Mouse (Mus musculus) heart, embryonic 11.5 days (tissue): ENCODE measurements around the gene Rhobtb1. TPM values are rescaled to one million over a fixed set of nuclear protein-coding genes. Genes with fewer than 3 reads are reported as not detected.

Experiments used
- ATAC-seq: fragments of 200-750 bp; cut with Nextera tagmentation; replicated peaks from 2 replicates; pipeline ENCODE4 v1.8.0; 2017; ENCODE audit warnings: moderate library complexity; ENCODE audit not compliant: insufficient number of reproducible peaks, low FRiP score, low TSS enrichment
- H3K27ac ChIP-seq: fragments of 300-500 bp; sonication (generic); 2 replicates; pipeline ENCODE4 v1.5.1; 2014; ENCODE audit warnings: mild to moderate bottlenecking, low read depth, low read length
- H3K27me3 ChIP-seq: fragments of 300-500 bp; sonication (generic); 2 replicates; pipeline ENCODE4 v1.6.1; 2014; ENCODE audit warnings: mild to moderate bottlenecking, low read length, mixed read lengths; ENCODE audit not compliant: control insufficient read depth, insufficient read depth
- H3K36me3 ChIP-seq: fragments of 300-500 bp; sonication (generic); 2 replicates; pipeline ENCODE4 v1.6.1; 2014; ENCODE audit warnings: mild to moderate bottlenecking, low read length, moderate library complexity, mixed read lengths; ENCODE audit not compliant: control insufficient read depth, insufficient read depth
- H3K4me1 ChIP-seq: fragments of 300-500 bp; sonication (generic); 2 replicates; pipeline ENCODE4 v1.6.1; 2014; ENCODE audit warnings: low read length; ENCODE audit not compliant: control insufficient read depth, insufficient read depth
- H3K4me2 ChIP-seq: fragments of 300-500 bp; sonication (generic); 2 replicates; pipeline ENCODE4 v1.6.1; 2014; ENCODE audit warnings: mild to moderate bottlenecking, moderate library complexity
- H3K4me3 ChIP-seq: fragments of 300-500 bp; sonication (generic); 2 replicates; pipeline ENCODE4 v1.5.1; 2014; ENCODE audit warnings: low read depth, low read length
- H3K9ac ChIP-seq: fragments of 300-500 bp; sonication (generic); 2 replicates; pipeline ENCODE4 v1.6.1; 2014; ENCODE audit warnings: mild to moderate bottlenecking, low read depth, low read length, moderate library complexity
- H3K9me3 ChIP-seq: fragments of 300-500 bp; sonication (generic); replicated peaks from 2 replicates; pipeline ENCODE4 v1.6.1; 2016; ENCODE audit warnings: low read length; ENCODE audit not compliant: control insufficient read depth
- WGBS: fragments of 180-500 bp; shearing (Covaris S2); extraction: QIAGEN DNeasy Blood & Tissue Kit; methylation state at CpG from one replicate; pipeline ENCODE4 v1.1.7; 2014; ENCODE audit not compliant: insufficient replicate concordance; 5-methylcytosine and 5-hydroxymethylcytosine counted together
- polyA plus RNA-seq: library from polyadenylated mRNA; unstranded; fragments of >200 nt; fragmentation: Nextera tagmentation; extraction: Ambion mirVana; gene quantifications from 2 replicates; pipeline ENCODE4 v1.2.1, GENCODE M21; 2014

Rhobtb1 gene
- polyA plus RNA-seq, 1 experiment from 2014 or later, result 31.1 TPM

GRCm38 (mm10) chr10:69237185-69237584, 86.0 kb downstream of the Rhobtb1 start:
- H3K36me3 ChIP-seq, result no peaks in the 10 kb centered on the region
- H3K9me3 ChIP-seq, result no peaks in the 10 kb centered on the region
- WGBS, result 75% methylated on average over 3 of the region's 3 CpGs
- H3K4me2 ChIP-seq, result no peak overlapping the region
- H3K9ac ChIP-seq, result no peak overlapping the region
- H3K27me3 ChIP-seq, result no peaks in the 10 kb centered on the region
- no peak overlapping the region for H3K4me3 ChIP-seq
- no peak overlapping the region for H3K27ac ChIP-seq
- ATAC-seq, result no peak
- no peaks in the 10 kb centered on the region for H3K4me1 ChIP-seq

GRCm38 (mm10) chr10:69237781-69238180, 86.5 kb downstream of the Rhobtb1 start:
- no peak for ATAC-seq
- Histone ChIP-seq H3K9me3 (no peaks in the 10 kb centered on the region), H3K9ac (no peak overlapping the region), H3K36me3 (no peaks in the 10 kb centered on the region), H3K27ac (no peak overlapping the region), H3K4me2 (no peak overlapping the region), H3K4me1 (no peaks in the 10 kb centered on the region), H3K4me3 (no peak overlapping the region), H3K27me3 (no peaks in the 10 kb centered on the region)
- WGBS, result 92% methylated on average over 9 of the region's 9 CpGs

GRCm38 (mm10) chr10:69238311-69238710, 87.1 kb downstream of the Rhobtb1 start:
- H3K27ac ChIP-seq, result no peak overlapping the region
- H3K36me3 ChIP-seq, result no peaks in the 10 kb centered on the region
- H3K4me2 ChIP-seq, result no peak overlapping the region
- H3K9me3 ChIP-seq, result no peaks in the 10 kb centered on the region
- no peak overlapping the region for H3K9ac ChIP-seq
- H3K4me3 ChIP-seq, result no peak overlapping the region
- H3K27me3 ChIP-seq, result no peaks in the 10 kb centered on the region
- WGBS, result 60% methylated on average over 6 of the region's 6 CpGs
- H3K4me1 ChIP-seq, result no peaks in the 10 kb centered on the region
- ATAC-seq, result no peak; the same call in 1 of the 2 replicates

GRCm38 (mm10) chr10:69240530-69240929, 89.3 kb downstream of the Rhobtb1 start:
- no peak for ATAC-seq
- 85% methylated on average over 2 of the region's 2 CpGs for WGBS
- Histone ChIP-seq H3K27ac (no peak overlapping the region), H3K9ac (no peak overlapping the region), H3K9me3 (no peaks in the 10 kb centered on the region), H3K36me3 (no peaks in the 10 kb centered on the region), H3K4me3 (no peak overlapping the region), H3K27me3 (no peaks in the 10 kb centered on the region), H3K4me1 (no peaks in the 10 kb centered on the region), H3K4me2 (no peak overlapping the region)

GRCm38 (mm10) chr10:69245151-69245550, 93.9 kb downstream of the Rhobtb1 start:
- no peak for ATAC-seq
- WGBS, result 84% methylated on average over 4 of the region's 4 CpGs
- Histone ChIP-seq H3K4me1 (no peaks in the 10 kb centered on the region), H3K27me3 (no peaks in the 10 kb centered on the region), H3K9me3 (no peaks in the 10 kb centered on the region), H3K4me2 (no peak overlapping the region), H3K36me3 (peaks cover 7% of the 10 kb centered on the region; the same call in 1 of the 2 replicates), H3K9ac (no peak overlapping the region), H3K27ac (no peak overlapping the region), H3K4me3 (no peak overlapping the region)

- WGBS, result 85% methylated on average over 10 of the region's 10 CpGs
- Histone ChIP-seq H3K9ac (no peak overlapping the region), H3K4me1 (no peaks in the 10 kb centered on the region), H3K27me3 (no peaks in the 10 kb centered on the region), H3K4me2 (no peak overlapping the region), H3K36me3 (peaks cover 7% of the 10 kb centered on the region; the same call in 1 of the 2 replicates), H3K9me3 (no peaks in the 10 kb centered on the region), H3K4me3 (no peak overlapping the region), H3K27ac (no peak overlapping the region)
- no peak for ATAC-seq
Observed at GRCm38 (mm10) chr10:69245906-69246668, 94.9 kb downstream of the Rhobtb1 start.

- 63% methylated on average over 3 of the region's 3 CpGs for WGBS
- no peak for ATAC-seq
- no peak overlapping the region for H3K27ac ChIP-seq
- H3K4me3 ChIP-seq, result no peak overlapping the region
- peaks cover 7% of the 10 kb centered on the region; the same call in 1 of the 2 replicates for H3K36me3 ChIP-seq
- H3K27me3 ChIP-seq, result no peaks in the 10 kb centered on the region
- H3K9ac ChIP-seq, result no peak overlapping the region
- H3K4me1 ChIP-seq, result no peaks in the 10 kb centered on the region
- H3K4me2 ChIP-seq, result no peak overlapping the region
- H3K9me3 ChIP-seq, result no peaks in the 10 kb centered on the region
Observed at GRCm38 (mm10) chr10:69246762-69247161, 95.5 kb downstream of the Rhobtb1 start.

- Histone ChIP-seq H3K9ac (no peak overlapping the region), H3K27ac (no peak overlapping the region), H3K9me3 (no peaks in the 10 kb centered on the region), H3K4me1 (peaks cover 6% of the 10 kb centered on the region), H3K4me2 (no peak overlapping the region), H3K36me3 (peaks cover 7% of the 10 kb centered on the region; the same call in 1 of the 2 replicates), H3K4me3 (no peak overlapping the region), H3K27me3 (no peaks in the 10 kb centered on the region)
- ATAC-seq, result no peak
- 90% methylated on average over 7 of the region's 7 CpGs for WGBS
Observed at GRCm38 (mm10) chr10:69247311-69248033, 96.2 kb downstream of the Rhobtb1 start.
